26 mouse cellular contexts compared by ENCODE assay signal in the genomic region with DNA sequence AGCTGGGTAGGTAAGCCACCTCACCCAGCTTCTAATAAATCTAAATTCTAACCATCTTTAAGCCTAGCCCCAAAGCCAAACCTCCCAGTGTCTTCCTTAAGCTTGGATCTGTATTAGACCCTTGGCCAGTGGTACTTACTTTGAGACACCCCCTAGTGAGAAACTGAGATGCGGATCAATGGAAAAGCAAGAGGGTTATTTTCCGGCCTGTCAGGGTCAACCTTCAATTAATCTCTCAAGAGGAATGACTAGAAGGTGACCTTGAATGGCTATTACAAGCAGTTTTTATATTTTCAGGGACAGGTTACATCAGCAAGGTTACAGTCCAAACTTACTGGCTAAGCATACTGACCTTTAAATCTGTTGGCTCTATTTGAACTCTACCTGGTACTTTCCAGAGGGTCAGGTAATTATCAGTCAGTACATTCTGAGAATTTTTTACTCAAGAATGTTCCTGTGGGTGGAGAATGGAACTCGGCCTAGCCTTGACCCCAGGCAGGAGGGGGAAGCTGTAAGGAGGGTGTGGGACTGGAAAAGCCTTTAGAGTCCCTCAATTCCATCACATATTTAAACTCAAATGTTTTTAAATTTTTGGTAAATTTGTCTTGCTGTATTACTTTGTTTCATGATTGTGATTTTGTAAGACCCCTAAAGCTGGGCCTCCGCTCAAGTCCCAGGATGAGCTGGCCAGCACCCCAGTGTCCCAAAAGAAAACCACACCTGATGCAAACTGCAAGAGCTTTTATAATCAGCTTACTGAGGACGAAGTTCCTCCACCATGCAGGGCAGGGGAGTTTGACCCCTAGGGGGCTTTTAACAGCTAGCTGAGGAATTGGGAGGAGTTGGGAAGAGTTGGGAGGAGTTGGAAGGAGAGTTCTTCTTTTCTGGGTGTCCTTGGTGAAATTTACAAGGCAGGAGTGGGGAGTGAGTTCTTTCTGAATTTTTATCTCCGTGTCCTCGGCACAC. TPM values are rescaled to one million over a fixed set of nuclear protein-coding genes. Genes with fewer than 3 reads are reported as not detected.
DNase-seq lines count a peak whose midpoint lies in the region; TF ChIP-seq lines count a peak whose summit lies in the region.
"Had no signal": no experiment of that assay in that cellular context is flagged by ENCODE, and none has a peak within 500 bp of the region (broad histone marks: within the 10 kb centered on the region; RNA-seq: fewer than 3 reads in every experiment).

No protein-coding gene starts in this region.

- no peaks in the 10 kb centered on the region for H3K36me3 ChIP-seq in ES-Bruce4 (ENCODE audit: control insufficient read depth, insufficient read depth, low read length, poor library complexity, severe bottlenecking)
- H3K36me3 ChIP-seq: embryonic facial prominence, embryonic 12.5 days; heart, embryonic 12.5 days; hindbrain, embryonic 15.5 days had no signal

- H3K9me3 ChIP-seq in ES-Bruce4 (replicated peaks; ENCODE audit: control insufficient read depth, insufficient read depth, low read length, poor library complexity, severe bottlenecking): 0 out of 2 replicates have a peak, but pooled peaks cover 2% of the 10 kb centered on the region
- H3K9me3 ChIP-seq: embryonic facial prominence, embryonic 12.5 days; heart, embryonic 12.5 days; hindbrain, embryonic 15.5 days had no signal

- peak; percentile 25 for DNase-seq in adrenal gland, adult 2 months
- DNase-seq in adrenal gland, adult 18-20 months (ENCODE audit: low spot score in 2 of 2): no peak
- DNase-seq in kidney, adult 9 months: peak; percentile 45
- no peak for DNase-seq in kidney, adult 18-20 months
- DNase-seq in ZHBTc4 (ENCODE audit: low read depth, low spot score): peak; percentile 74
- no peak for DNase-seq in embryo, embryonic 10.5 days (ENCODE audit: low spot score)
- DNase-seq: cerebellum, adult 11 months; cerebellum, adult 8-10 months; cerebellum, postnatal 14 days; gastrocnemius, postnatal 14 days; heart, postnatal 36 days had no signal

- H3K4me3 ChIP-seq in ES-Bruce4 (ENCODE audit: low read depth, low read length): no peak overlapping the region
- H3K4me3 ChIP-seq: embryonic facial prominence, embryonic 12.5 days; heart, embryonic 12.5 days; hindbrain, embryonic 15.5 days had no signal

- no peak overlapping the region; the same call in 1 of the 2 replicates for H3K9ac ChIP-seq in ES-Bruce4 (ENCODE audit: low read depth, poor library complexity, severe bottlenecking)
- H3K9ac ChIP-seq: embryonic facial prominence, embryonic 12.5 days; heart, embryonic 12.5 days; hindbrain, embryonic 15.5 days had no signal

- no peaks in the 10 kb centered on the region for H3K27me3 ChIP-seq in ES-Bruce4 (ENCODE audit: control insufficient read depth, insufficient read depth, low read length, poor library complexity, severe bottlenecking)

- peak overlapping the region; percentile 96 for H3K27ac ChIP-seq in ES-Bruce4 (ENCODE audit: insufficient read depth, low read length)
- H3K27ac ChIP-seq: embryonic facial prominence, embryonic 12.5 days; hindbrain, embryonic 15.5 days had no signal

- TF ChIP-seq CTCF in ES-Bruce4 (IDR thresholded peaks at IDR 0.05; ENCODE audit: low read depth, low read length): no peak

- TF ChIP-seq POLR2A in ES-Bruce4 (IDR thresholded peaks at IDR 0.05; ENCODE audit: insufficient read depth, low read length): no peak

- TF ChIP-seq EP300 in ES-Bruce4 (IDR thresholded peaks at IDR 0.05; ENCODE audit: insufficient read depth, low read depth, low read length): no peak

- H3K4me1 ChIP-seq in ES-Bruce4 (ENCODE audit: control insufficient read depth, insufficient read depth, low read length): peaks cover under 1% of the 10 kb centered on the region
- H3K4me1 ChIP-seq: embryonic facial prominence, embryonic 12.5 days; heart, embryonic 12.5 days had no signal

RNA-seq across cellular contexts. Expression of gene BC107364, which starts 34.0 kb away (rescaled TPM):
- total RNA-seq in adrenal gland, adult 2 months (2021): not detected
- not detected in 2 replicates for polyA plus RNA-seq in adrenal gland, adult 2 months (2012; rRNA removed)
- total RNA-seq in adrenal gland, adult 18-20 months (2021): not detected
- polyA plus RNA-seq in ES-Bruce4 (2011; ENCODE audit: insufficient read depth, insufficient read length, low read depth, missing spikeins): 4.6 TPM in 2 replicates
- total RNA-seq: adrenal gland, postnatal 4 days; common myeloid progenitor, adult 5-6 weeks; gastrocnemius, postnatal 14 days; heart, adult 8-10 months; heart, postnatal 36 days; MEL had no signal
- polyA plus RNA-seq: brain, embryonic 14.5 days; C2C12; forebrain, embryonic 11.5 days; forebrain, embryonic 16.5 days; frontal cortex, adult 2 months; gonadal fat pad, adult 2 months; hindbrain, embryonic 11.5 days; hindbrain, embryonic 15.5 days had no signal

Comparison
In these comparisons a context has a peak if more than half of its experiments do, and no peak if none do; other contexts are left out.
1. DNase-seq: peak in adrenal gland, adult 2 months (single experiment), kidney, adult 9 months (single experiment) and ZHBTc4 (single experiment); none in adrenal gland, adult 18-20 months (0 of 2), kidney, adult 18-20 months (single experiment) and embryo, embryonic 10.5 days (single experiment).